In genomic region chr7:117503714-117504113, GRCm38 (mm10) we compare ENCODE assay signal across 21 mouse cellular contexts.
A peak's percentile ranks its signal among the peaks of the same experiment; 100 is the strongest.
DNase-seq lines count a peak whose midpoint lies in the region; ATAC-seq lines count a peak whose summit lies in the region.
"Had no signal": no experiment of that assay in that cellular context is flagged by ENCODE, and none has a peak within 500 bp of the region (broad histone marks: within the 10 kb centered on the region; RNA-seq: fewer than 3 reads in every experiment).

No protein-coding gene starts in this region.

- H3K9me3 ChIP-seq in kidney, embryonic 14.5 days (ENCODE audit: control insufficient read depth, low read length), result peaks cover 6% of the 10 kb centered on the region; the same call in 1 of the 2 replicates
- H3K9me3 ChIP-seq: forebrain, embryonic 13.5 days had no signal

- no peak overlapping the region for H3K9ac ChIP-seq in kidney, embryonic 14.5 days (ENCODE audit: low read depth, low read length)
- H3K9ac ChIP-seq: forebrain, embryonic 13.5 days; forebrain, postnatal 0 days; heart, embryonic 15.5 days had no signal

- H3K4me1 ChIP-seq in kidney, embryonic 14.5 days (ENCODE audit: control insufficient read depth, insufficient read depth, low read length), result no peaks in the 10 kb centered on the region

- no peak for ATAC-seq in kidney, embryonic 14.5 days (ENCODE audit: low FRiP score, low TSS enrichment)
- ATAC-seq: CD4-positive, CD25-positive, alpha-beta regulatory T cell, adult 4 months; forebrain, embryonic 13.5 days; forebrain, postnatal 0 days had no signal

- no peak overlapping the region for H3K4me2 ChIP-seq in kidney, embryonic 14.5 days (replicated peaks; ENCODE audit: low read depth, low read length)
- H3K4me2 ChIP-seq: forebrain, embryonic 13.5 days; heart, embryonic 11.5 days; heart, embryonic 15.5 days had no signal

- no peak overlapping the region for H3K27ac ChIP-seq in kidney, embryonic 14.5 days (ENCODE audit: low read depth, low read length)
- H3K27ac ChIP-seq: forebrain, embryonic 13.5 days; heart, adult 2 months; heart, embryonic 15.5 days had no signal

- no peaks in the 10 kb centered on the region for H3K27me3 ChIP-seq in kidney, embryonic 14.5 days (ENCODE audit: control insufficient read depth, insufficient read depth, low read length)
- H3K27me3 ChIP-seq: forebrain, embryonic 13.5 days; heart, embryonic 15.5 days had no signal

- no peaks in the 10 kb centered on the region for H3K36me3 ChIP-seq in kidney, embryonic 14.5 days (ENCODE audit: control insufficient read depth, insufficient read depth, low read length)
- H3K36me3 ChIP-seq: embryonic facial prominence, embryonic 10.5 days; G1E; heart, embryonic 15.5 days had no signal

- DNase-seq in kidney, adult 11 months, result peak; percentile 42
- DNase-seq in kidney, postnatal 4 days, result no peak
- DNase-seq in kidney, adult 9 months, result peak; percentile 35
- DNase-seq in thymus, postnatal 0 days (ENCODE audit: low spot score), result peak; percentile 22
- DNase-seq in thymus, postnatal 4 days, result no peak
- no peak for DNase-seq in urinary bladder, postnatal 10 days (ENCODE audit: low spot score)
- DNase-seq: adrenal gland, adult 8-10 months; adrenal gland, postnatal 36 days; B cell, adult 2 months; cerebellum, adult 2 months; forebrain, postnatal 0 days; gastrocnemius, postnatal 14 days; heart, adult 2 months; heart, postnatal 14 days had no signal

- no peak overlapping the region for H3K4me3 ChIP-seq in kidney, embryonic 14.5 days (ENCODE audit: low read length)
- H3K4me3 ChIP-seq: embryonic facial prominence, embryonic 10.5 days; forebrain, embryonic 13.5 days; heart, adult 2 months; heart, embryonic 15.5 days had no signal

- 83% methylated on average over 9 of the region's 9 CpGs for WGBS in kidney, embryonic 14.5 days

Comparison
In these comparisons a context has a peak if more than half of its experiments do, and no peak if none do; other contexts are left out.
1. DNase-seq: peak in kidney, adult 11 months (single experiment), kidney, adult 9 months (single experiment) and thymus, postnatal 0 days (single experiment); none in kidney, postnatal 4 days (0 of 2), thymus, postnatal 4 days (single experiment) and urinary bladder, postnatal 10 days (single experiment).